Mouse (Mus musculus) bone marrow, adult 2 months (tissue): ENCODE measurements around the gene Qpctl.

Experiments
- CTCF ChIP-seq: fragments of 200-500 bp; IDR thresholded peaks from 2 replicates; pipeline ENCODE4 v1.5.1; 2011; ENCODE audit warnings: low read length, control low read depth; ENCODE audit not compliant: control insufficient read depth, insufficient read depth
- POLR2A ChIP-seq: fragments of 200-500 bp; IDR thresholded peaks from 2 replicates; pipeline ENCODE4 v1.6.1; 2011; ENCODE audit warnings: low read depth, mild to moderate bottlenecking, control low read depth, low read length, borderline replicate concordance; ENCODE audit not compliant: control insufficient read depth

- no peak for TF ChIP-seq POLR2A
- TF ChIP-seq CTCF, result no peak
Measured at GRCm38 (mm10) chr7:19095751-19096110, 53.4 kb downstream of the Qpctl start.
